Mouse (Mus musculus) liver, embryonic 14.5 days (tissue): Measurements from ENCODE around the gene Gli1.

Experiments
- CTCF ChIP-seq: IDR thresholded peaks from 2 replicates; pipeline ENCODE4 v1.5.1; 2016; ENCODE audit warnings: antibody characterized with exemption, low read depth, control low read depth
- EP300 ChIP-seq: IDR thresholded peaks from 2 replicates; pipeline ENCODE4 v1.6.1; 2016; ENCODE audit warnings: antibody characterized with exemption, low read depth

DNA sequence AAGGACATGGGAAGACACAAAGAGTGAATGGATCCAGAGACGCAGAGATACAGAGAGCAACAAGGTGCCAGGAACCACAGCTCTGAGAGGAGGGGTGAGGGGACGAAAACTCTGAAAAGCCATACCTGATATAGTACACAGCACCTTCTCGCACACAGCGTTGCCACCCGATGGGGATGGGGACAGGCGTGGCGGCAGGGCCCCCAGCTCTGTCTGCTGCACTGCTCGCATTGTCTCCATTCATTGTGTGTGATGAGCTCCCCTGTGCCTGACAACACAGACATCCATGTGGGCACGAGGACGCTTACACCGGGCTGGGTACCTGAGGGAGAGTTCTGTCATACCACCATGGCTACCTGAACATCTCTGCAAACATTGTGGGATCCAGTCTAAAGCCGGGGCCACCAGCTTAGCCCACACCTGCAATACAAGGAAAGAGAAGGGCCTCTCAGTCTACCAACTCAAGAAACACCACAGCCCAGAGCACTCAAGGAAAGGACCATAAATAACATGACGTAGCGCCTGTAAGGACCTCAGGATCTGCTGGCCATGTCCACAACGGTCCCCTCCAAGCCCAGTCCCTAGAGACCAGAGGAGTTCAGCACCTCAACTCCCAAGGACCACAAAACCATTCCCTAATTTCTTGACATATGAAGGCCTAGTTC, 54.4 kb downstream of the Gli1 start:
- TF ChIP-seq CTCF: no peak
- no peak for TF ChIP-seq EP300
